ENCODE assay signal across 10 mouse cellular contexts in genomic region chr19:42081613-42082012, GRCm38 (mm10). TPM values are rescaled to one million over a fixed set of nuclear protein-coding genes. Genes with fewer than 3 reads are reported as not detected.
"Had no signal": no experiment of that assay in that cellular context is flagged by ENCODE, and none has a peak within 500 bp of the region (broad histone marks: within the 10 kb centered on the region; RNA-seq: fewer than 3 reads in every experiment).

No protein-coding gene starts in this region.

RNA-seq across cellular contexts. Expression of gene Morn4, which starts 4.5 kb away (rescaled TPM):
- total RNA-seq: neutrophil, adult 5-6 weeks had no signal

RNA-seq across cellular contexts. Expression of gene 4933411K16Rik, which starts 29.6 kb away (rescaled TPM):
- total RNA-seq: neutrophil, adult 5-6 weeks had no signal
- polyA plus RNA-seq: neural tube, embryonic 13.5 days; neural tube, embryonic 15.5 days; small intestine, adult 2 months; stomach, embryonic 14.5 days; stomach, embryonic 15.5 days; stomach, embryonic 16.5 days; stomach, postnatal 0 days; thymus, postnatal 0 days had no signal

RNA-seq across cellular contexts. Expression of gene Hoga1, which starts 36.2 kb away (rescaled TPM):
- total RNA-seq: neutrophil, adult 5-6 weeks had no signal

RNA-seq across cellular contexts. Expression of gene Ankrd2, which starts 45.8 kb away (rescaled TPM):
- total RNA-seq: neutrophil, adult 5-6 weeks had no signal
- polyA plus RNA-seq: small intestine, adult 2 months; urinary bladder, adult 2 months had no signal
